Mouse (Mus musculus) T-helper 17 cell (primary cell): ENCODE data around the gene Desi1.
"Not testable (repeated sequence)": the region's sequence is repeated elsewhere in the genome, so short reads cannot be mapped to it uniquely, and the experiment has no call there.

Source experiments
- in situ Hi-C, 2 experiments: fragments of 300-600 bp; cut with MboI, MseI; formaldehyde crosslinking; loops; 1 replicate in 1 of 2; 2 replicates in 1 of 2; pipeline ENCODE4 v1.15.1; 2025; ENCODE audit warnings: high pct_unique_total_duplicates in 2 of 2

The Desi1 gene

DNA sequence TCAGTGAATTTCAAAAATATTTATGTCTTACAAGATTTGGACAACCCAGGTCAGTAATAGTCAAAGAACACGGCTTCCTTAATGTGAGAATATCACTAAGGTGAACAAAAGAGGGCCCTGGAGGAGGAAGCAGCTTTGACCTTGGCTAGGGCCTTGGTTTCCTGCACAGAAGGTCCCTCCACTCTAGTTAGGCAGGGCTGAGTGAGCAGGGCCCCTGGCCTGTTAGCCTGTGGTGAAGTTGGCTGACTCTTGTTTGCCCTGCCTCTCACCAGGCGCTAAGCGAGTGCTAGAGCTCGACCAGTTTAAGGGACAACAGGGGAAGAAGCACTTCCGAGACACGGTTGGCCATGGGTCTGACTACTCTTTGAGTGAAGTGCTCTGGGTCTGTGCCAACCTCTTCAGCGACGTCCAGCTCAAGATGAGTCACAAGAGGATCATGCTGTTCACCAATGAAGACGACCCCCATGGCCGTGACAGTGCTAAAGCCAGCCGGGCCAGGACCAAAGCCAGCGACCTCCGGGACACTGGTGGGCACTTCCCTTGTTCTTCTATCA, 11.1 kb downstream of the Desi1 start:
- in situ Hi-C loops: no loop called here

DNA sequence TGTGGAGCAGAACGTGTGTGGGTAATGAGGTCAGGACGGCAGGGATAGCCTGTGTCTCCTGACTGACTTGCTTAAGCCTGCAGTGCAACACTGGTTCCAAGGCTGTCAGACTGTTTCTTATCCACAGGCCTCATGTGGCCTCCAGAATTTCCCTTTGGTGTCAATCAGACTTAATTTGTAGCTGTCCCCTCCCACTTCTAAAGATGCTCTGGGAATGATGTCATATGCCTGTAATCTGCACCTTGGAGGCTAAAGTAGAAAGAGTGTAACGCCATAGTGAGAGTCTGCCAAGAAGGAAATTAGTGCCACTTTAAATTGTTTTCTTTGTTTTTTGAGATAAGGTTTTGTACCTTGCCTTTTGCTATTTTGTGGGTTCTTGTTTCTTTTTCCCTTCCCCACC, 14.4 kb downstream of the Desi1 start:
- in situ Hi-C loops: no loop called here

DNA sequence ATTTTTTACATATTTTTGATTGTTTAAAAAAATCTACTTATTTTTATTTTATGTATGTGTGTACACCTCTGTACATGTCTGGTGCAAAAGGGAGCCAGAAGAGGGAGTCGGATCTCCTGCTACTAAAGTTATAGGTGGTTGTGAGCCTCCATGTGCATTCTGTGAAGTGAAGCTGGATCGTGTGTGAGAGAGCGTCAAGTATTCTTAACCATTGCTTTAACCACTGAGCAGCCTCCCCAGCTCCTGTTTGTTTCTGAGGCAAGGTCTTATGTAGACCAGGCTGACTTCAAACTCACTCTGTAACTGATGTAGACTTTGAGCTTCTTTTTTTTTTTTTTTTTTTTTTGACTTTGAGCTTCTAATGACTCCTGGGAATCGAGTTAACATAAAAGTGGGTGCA, 16.2 kb downstream of the Desi1 start:
- in situ Hi-C loops: no loop called here

DNA sequence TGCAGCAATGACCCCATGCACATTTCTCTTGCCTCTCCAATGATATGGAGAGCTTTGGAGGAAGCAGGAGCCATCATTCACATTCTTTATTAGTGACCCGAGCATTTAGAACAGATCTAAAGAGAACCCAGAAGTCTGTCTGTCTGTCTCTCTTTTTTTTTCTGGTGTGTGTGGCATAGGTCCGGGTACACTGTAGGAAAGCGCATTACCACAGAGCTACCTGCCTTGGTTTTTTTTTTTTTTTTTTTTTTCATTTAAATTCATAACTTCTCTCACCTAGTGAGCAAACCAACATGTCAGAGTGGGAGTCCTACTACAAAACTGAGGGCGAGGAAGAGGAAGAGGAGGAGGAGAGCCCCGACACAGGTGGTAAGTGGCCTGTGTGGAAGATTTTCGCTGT, 16.8 kb downstream of the Desi1 start:
- in situ Hi-C loops: no loop called here

DNA sequence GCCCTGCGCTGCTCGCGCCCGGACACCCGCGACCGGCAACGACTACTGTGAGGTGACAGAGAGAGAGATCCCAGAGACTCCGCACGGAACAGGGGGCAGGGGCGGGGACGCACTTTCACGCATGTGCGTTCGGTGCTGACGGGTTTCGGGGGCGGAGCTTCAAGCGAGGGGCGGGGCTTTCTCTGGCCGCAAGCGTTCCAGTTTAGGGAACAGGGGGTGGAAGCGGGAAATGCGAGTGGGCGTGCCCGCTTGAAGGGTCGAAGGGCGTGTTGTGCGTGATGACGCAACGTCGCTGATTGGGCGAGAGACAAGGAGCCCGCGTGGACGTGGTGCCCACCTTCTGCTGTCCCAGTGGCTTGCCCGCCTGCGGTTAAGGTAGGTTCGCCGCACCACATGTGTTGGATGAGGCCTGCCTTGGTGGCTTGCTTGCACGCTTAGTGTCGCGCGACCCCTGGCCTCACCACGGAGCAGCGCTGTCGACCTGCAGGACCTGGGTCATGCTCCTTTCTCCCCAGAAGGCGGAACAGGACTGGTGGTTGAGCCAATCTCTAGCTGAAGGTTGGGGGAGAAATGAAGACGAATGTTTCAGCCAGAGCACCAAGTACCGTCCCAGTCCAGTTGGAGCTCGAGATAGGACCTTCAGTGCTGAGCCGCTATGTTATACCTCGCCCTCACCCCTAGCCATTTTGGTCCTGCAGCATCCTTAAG, 17.4 kb downstream of the Desi1 start:
- in situ Hi-C loops: no loop called here

DNA sequence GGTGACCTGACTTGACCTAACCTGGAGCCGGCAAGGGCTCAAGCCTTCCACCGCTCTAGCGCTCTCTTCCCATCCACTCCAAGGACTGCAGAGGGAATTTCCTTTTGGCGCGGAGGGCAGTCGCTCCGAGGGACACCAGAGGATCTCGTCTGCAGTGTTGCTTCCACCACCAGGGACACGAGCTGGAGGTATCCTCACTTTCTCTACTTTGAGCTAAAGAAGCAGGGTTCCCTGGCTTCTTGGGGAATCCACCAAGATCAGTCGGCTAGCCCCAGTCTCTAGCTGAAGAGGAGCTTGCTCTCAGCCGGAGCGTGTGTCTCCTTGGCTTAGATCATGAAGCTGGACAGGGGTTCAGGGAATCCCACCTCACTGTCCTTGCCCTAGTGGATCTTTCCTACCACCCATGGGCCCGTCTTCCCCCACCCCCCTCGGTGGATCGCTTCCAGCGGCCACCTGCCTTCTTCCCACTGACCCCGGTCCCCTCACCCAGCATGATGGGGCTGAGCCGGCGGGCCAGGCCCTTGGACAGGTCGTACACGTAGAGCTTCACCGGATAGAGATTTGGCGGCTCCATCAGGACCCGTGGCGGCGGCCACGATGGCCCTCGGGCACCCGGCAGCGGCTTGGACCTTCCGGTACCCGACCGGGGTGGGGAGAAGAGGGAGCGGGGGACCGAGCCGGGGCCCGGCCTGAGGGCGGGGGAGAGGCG, 18.1 kb downstream of the Desi1 start:
- in situ Hi-C loops: no loop called here

DNA sequence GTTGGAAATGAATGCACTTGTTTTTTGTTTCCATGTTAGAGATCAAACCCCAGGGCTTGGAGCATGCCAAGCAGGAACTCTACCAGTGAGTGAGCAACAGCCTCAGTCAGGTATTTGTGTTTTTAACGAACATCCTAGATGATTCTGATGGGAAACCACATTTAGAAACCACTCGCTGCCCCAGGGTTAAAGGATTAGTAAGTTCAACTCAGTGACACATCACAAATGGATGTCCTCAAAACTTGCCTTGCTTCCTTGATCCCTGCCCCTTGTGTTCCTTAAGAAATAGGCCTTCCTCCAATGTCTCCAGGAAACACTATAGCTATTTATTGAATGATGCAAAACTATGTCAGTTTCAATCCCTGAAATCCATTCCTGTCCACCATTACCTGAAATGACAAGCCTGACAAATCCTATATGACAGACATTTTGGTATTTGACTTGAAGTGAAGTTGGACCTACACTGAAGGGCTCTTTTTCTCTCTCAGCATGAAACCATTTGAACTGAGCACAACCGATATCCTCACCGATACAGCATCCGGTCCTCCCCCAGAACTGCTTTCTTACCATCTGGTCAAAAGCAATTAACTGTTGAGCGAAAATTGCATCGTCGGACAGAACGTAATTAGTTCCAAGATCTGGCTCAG, 18.8 kb downstream of the Desi1 start:
- in situ Hi-C loops: no loop called here

DNA sequence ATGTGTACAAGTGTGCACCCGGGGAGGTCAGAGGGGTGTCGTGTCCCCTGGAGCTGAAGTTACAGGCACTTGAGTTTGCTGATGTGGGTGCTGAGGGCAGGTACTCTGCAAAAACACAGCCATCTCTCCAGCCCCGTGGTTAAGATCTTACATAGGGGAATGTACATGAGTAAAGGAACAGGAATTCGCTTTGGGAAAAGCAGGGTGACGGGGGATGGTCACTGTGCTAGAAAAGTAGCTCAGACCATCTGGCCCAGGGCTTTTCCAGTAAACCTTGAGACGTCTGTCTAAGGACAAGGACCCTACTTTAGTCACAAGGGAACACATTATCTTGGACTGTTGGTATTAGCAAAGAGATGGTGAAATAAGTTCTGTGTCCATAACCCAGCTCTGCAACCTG, 21.7 kb downstream of the Desi1 start:
- in situ Hi-C loops: no loop called here

DNA sequence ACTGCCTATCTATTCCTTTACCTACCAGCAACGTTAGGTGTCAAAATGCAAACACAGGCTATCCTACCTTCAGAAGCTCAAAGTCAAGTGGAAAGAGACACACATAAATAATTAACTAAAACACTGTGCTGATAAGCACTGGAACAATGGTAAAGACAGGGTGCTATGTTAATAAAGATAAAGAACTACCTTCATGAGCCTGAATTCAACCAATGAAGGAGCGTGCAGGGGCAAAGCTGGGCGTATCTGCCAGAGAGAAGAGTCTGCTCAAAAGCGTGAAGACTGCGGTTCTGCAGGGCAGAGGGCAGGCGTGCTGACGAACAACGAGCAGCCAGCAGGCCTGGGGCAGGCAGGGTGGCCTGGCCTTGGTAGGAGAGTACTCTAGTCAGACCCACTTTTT, 29.4 kb downstream of the Desi1 start:
- in situ Hi-C loops: no loop called here

DNA sequence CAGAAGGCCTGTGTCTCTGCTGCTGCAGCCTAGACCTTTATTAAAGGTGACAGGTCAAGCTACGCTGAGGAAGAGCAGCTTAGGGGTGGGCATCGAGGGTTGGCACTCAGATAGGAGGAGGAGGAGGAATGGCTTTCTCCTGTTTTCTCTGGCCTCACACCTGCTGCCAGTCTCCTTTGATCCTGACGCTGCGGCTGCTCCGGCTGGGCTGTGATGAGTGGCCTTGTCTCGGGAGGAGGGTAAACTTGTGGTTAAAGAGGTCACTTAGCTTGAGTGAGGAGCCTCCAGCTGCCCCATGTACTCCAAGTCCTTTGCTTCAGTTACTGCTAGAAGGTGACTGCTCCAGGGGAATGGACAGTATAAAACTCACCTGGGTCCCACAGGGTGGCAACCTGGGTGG, 39.7 kb downstream of the Desi1 start:
- in situ Hi-C loops: loop anchor here (5.0 kb wide), 2 partner anchors 37 to 42 kb away; no protein-coding TSS in a partner anchor

DNA sequence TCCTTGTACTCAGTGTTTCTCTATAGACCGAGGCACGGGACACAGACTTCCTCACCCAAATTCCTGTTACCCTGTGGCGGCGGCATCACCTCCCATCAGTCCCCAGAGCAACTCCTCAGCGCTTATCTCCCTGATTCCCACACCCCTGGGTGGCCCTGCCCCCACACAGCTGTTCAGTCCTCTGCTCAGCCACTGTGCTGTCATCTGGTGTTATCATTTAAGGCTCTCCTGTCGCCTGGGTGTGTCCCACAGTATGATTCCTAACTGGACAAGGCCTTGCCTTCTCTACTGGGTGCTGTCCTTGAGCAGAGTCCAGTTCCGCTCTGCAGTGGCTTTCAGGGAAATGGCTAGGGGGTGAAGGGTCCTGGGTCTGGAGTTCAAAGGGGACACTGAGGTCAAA, 43.1 kb downstream of the Desi1 start:
- in situ Hi-C loops: loop anchor here (5.0 kb wide), 2 partner anchors 33 to 38 kb away; no protein-coding TSS in a partner anchor

DNA sequence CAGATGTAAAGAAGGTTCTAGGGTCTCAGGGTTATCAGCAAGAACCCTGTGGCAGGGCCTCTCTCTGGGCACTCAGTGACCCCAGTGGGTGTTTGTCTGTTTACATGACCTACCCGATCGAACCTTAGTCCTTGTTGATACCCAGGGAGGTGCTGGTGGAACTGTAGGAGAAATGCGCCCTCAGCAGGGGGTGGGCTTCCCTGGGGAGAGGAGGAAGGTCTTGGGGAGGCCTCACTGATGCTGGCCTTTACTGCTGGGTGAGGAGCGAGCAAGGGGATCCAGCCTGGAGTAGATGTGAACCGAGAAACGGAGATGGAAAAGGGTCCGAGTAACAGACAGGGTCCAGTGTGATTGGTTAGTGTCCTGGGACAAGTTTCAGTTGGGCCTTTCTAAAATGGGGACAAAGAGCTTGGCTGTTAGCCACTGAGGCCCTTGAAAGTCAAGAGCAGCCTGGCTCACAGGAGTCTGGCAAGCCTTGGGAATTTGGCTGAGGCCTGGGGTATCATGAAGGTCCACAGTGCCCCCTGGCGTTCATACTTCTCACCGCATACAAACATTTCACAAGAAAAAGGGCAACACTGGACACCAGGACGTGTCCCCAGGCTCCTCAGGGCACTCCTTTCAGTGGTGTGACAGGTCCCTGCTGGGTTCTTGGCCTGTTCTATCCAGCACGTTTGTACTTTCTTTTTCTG, 44.1 kb downstream of the Desi1 start:
- in situ Hi-C loops: loop anchor here (5.0 kb wide), 2 partner anchors 32 to 37 kb away; no protein-coding TSS in a partner anchor

DNA sequence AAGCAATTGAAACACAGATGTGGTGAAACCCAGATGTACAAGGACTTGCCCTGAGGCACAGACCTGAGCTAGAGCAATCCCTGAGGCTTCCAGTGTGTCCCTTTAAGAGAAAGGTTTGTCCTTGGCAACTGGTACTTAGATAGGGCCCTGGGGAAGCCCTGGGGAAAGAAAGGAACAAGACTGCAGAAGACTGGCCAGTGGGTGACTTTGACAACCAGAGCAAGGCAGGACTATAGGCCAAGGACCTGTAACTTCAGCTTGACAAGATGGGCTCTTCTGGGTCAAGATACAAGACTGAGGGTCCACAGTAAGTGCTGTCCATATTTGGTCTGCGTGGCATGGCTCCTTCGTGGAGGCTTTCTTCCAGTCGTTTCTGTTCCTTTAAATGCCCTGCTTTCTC, 46.0 kb downstream of the Desi1 start, which contains the start of gene Xrcc6:
Gene Xrcc6 (plus strand): TSS at position 190 of the 400 bp plus-strand sequence.
- in situ Hi-C loops: no loop called here

DNA sequence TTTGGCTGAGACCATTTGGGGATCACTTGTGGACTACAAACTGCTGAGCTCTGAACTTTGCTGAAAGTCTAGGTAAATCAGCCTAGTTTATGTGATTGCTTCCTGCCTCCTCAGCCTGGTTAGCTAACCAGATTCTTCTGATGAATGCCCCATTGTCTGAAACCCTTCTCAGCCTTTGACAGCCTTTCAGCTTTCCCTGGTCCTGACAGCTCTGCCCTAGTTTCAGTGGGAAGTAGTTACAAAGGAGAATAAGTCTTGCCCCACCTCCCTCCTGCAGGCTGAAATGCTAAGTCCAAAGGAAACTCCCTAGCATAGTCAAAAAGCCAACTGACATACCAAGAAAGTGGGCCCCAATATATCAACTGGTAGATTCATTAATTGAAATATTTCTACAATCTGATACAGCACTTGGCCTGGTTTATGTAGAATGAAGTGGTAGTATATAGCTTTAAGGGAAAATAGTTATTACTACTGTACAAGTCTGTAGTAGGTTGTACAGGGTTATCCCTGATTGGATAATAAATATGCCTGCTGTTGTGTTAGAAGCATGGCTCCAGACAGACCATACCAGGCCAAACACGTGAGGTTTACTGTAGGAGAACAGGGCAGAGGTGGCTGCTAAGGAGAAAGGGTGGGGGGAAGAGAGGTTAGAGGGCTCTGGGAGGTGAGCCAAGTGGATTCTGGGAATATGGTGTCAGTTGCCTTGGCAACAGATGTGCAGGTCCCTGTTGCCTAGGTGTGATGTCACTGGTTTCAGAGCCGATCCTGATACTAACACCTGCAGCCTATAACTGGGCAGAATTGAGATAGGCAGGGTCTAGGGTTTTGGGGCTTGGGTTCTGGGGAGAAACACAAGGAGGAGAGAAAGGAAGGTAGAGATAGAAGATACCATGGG, 48.1 kb downstream of the Desi1 start:
- in situ Hi-C loops: no loop called here

DNA sequence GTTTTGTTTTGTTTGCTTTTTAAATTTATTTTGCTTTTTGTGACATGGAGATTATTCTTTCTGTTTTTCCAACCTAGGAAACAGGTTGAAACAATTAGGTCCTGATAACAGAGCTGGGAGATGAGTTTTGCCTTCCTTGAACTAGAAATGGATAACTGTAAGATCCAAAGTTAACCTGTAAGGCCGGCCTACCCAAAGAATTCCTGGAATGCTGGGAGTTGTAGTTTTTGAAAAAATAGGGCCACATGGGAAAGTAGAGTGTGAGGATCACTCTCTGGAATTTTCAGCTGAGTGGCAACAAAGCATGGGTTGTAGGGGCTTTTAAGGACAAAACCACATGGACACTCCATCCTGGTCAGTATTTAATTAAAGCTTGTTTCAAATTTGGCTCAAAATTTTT, 51.5 kb downstream of the Desi1 start:
- in situ Hi-C loops: no loop called here

DNA sequence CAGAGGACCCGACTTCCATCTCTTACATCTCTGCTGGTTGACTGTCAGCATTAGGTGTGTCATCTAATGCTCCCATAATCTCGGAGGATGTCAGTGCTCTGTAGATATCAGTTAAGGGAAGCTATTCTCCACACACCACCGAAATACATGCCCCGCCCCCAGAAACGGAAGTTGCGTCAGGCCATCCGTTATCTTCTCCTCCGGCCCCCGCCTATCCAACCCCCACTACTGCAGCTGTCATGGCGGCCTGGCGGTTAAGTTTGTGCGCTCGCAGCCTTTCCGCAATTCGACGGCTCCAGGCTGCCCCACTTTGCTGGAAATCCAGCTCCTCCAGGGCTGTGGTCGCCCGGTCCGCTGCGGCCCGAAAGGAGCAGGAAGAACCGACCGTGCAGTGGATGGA, 53.3 kb downstream of the Desi1 start, which contains the start of gene 1700029P11Rik:
Gene 1700029P11Rik (plus strand): TSS at position 220 of the 400 bp plus-strand sequence.
- in situ Hi-C loops: no loop called here

DNA sequence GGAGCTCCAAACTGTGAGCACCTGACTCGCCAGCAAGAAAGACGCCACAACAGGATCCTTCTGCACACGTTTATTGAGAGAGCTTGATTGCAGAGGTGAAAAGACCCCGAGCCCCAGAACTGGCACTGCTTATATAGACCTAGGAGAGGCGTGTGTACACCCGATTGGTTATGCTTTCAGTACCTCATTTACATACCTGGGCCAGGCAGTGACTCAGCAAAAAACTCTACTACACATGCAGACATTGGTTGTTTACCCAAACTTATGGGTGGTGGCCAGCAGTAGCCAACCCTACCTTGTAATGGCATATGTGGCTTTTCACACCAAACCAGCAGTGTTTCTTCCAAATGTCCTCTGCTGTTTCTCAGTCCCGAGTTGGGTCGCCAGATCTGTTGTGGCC, 58.5 kb downstream of the Desi1 start:
- in situ Hi-C loops: not testable (repeated sequence)

DNA sequence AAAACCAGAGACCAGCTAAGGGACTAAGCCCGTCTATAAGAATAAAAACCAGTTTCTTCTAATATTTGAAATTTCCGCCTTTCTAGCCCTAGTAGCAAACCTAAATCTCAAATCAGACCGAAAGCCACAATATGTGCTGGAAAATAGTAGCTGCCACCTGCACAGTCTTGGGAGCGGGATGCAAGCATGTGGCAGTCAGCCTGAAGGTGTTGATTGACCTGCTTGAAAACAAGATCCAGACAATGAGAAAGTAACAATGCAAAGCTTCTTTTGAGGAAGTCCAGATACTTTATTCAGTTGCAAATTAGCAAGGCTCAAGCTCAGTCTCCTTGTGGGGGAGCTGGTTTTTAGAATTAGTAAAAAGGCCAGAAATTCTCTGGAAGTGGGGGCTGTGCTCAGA, 63.2 kb downstream of the Desi1 start:
- in situ Hi-C loops: not testable (repeated sequence)

DNA sequence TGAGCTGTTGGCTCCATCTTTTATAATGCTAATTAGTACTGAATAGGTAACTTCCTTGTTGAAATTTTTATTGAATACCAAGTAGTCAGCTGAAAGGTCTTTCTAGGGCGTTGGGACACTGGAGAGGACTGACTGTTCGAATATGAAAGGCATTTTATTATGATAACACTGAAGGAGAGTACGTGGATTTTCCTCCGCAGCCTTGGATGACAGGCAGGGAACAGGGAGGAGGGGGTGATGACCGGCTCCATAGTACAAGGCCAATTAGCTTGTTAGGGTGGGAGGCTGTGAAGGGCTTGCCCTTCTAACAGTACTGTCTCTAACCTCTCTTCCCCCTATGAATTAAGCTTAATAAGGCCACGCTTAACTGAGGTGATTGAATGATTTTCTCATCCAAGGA, 64.0 kb downstream of the Desi1 start:
- in situ Hi-C loops: not testable (repeated sequence)

DNA sequence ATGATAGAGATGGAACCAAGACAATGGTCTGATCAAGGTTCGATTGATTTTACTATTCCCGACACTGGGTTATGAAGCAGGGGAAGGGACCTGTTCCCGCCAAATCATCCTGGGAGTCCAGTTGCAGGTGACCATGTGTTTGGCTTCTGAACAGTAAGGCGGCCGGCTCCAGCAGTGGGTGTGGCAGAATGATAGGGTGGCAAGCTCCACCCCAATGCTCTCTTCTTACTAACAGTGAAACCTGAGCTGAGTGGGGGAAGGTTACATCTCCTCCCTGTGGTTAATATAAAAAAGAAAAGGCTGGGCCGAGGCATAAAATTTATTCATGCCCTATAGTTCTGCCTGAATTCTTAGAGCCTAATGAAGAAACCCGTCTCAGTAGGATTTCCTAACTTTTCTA, 64.5 kb downstream of the Desi1 start:
- in situ Hi-C loops: no loop called here

DNA sequence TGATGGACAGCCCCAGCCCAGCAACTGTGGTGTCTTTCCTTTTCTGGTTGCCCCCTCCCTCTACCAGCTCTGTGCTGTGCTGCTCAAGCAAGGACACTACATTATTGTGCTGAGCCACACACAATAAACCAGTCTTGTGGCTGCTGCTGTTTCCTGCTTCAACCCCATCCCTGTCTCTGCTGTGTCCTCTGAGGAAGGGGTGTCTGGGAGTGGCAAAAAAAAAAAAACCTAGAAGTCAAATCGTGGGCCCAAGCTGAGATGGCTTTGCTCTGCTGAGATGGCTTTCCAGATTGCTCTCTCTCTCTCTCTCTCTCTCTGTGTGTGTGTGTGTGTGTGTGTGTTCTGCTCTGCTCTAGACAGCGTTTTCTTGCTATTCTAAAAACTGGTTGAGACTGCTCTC, 65.2 kb downstream of the Desi1 start:
- in situ Hi-C loops: no loop called here
